Mouse (Mus musculus): Measurements from ENCODE around the gene Add1.

Add1 gene

GRCm38 (mm10) chr5:34607100-34607880, 33.8 kb downstream of the Add1 start:
- DNase-seq (ENCODE audit: low spot score in 2 of 2), result no peak

GRCm38 (mm10) chr5:34608226-34608625, 34.8 kb downstream of the Add1 start:
- DNase-seq (ENCODE audit: low spot score in 2 of 2), result no peak

GRCm38 (mm10) chr5:34609966-34610365, 36.5 kb downstream of the Add1 start:
- no peak for DNase-seq (ENCODE audit: low spot score in 2 of 2)

GRCm38 (mm10) chr5:34632996-34633395, 59.5 kb downstream of the Add1 start:
- DNase-seq (ENCODE audit: low spot score in 2 of 2), result no peak

GRCm38 (mm10) chr5:34633641-34634040, 60.2 kb downstream of the Add1 start:
- no peak for DNase-seq (ENCODE audit: low spot score in 2 of 2)

- no peak for DNase-seq (ENCODE audit: low spot score in 2 of 2)
These were observed 61.4 kb downstream of the Add1 start for GRCm38 (mm10) chr5:34634746-34635400.

GRCm38 (mm10) chr5:34635665-34636192, 62.3 kb downstream of the Add1 start:
- peak in 1 of 2 experiments; percentile 32 for DNase-seq (ENCODE audit: low spot score in 2 of 2)

- DNase-seq (ENCODE audit: low spot score in 2 of 2), result peak; percentile 80 to 81
These were observed 63.2 kb downstream of the Add1 start, which contains the start of gene Mfsd10 for GRCm38 (mm10) chr5:34636481-34637287. Gene Mfsd10, minus strand, starts transcription at chr5:34637212.

GRCm38 (mm10) chr5:34637591-34638156, 64.2 kb downstream of the Add1 start:
- DNase-seq (ENCODE audit: low spot score in 2 of 2), result no peak

- no peak for DNase-seq (ENCODE audit: low spot score in 2 of 2)
These were observed 68.5 kb downstream of the Add1 start for GRCm38 (mm10) chr5:34641991-34642390.

- peak; percentile 73 to 75 for DNase-seq (ENCODE audit: low spot score in 2 of 2)
These were observed 69.5 kb downstream of the Add1 start for GRCm38 (mm10) chr5:34642932-34643331.

GRCm38 (mm10) chr5:34647581-34647980, 74.1 kb downstream of the Add1 start:
- DNase-seq (ENCODE audit: low spot score in 2 of 2), result peak; percentile 60 to 68

- DNase-seq (ENCODE audit: low spot score in 2 of 2), result no peak
These were observed 79.5 kb downstream of the Add1 start for GRCm38 (mm10) chr5:34652961-34653360.

- DNase-seq (ENCODE audit: low spot score in 2 of 2), result no peak
These were observed 81.4 kb downstream of the Add1 start for GRCm38 (mm10) chr5:34654881-34655280.

GRCm38 (mm10) chr5:34657556-34657955, 84.1 kb downstream of the Add1 start:
- no peak for DNase-seq (ENCODE audit: low spot score in 2 of 2)

- peak; percentile 99 to 100 for DNase-seq (ENCODE audit: low spot score in 2 of 2)
These were observed 86.5 kb downstream of the Add1 start, which contains the start of the genes Nop14 and Grk4 for GRCm38 (mm10) chr5:34659686-34660590. Gene Nop14, minus strand, starts transcription at chr5:34660148. Gene Grk4, plus strand, starts transcription at chr5:34660379.

- DNase-seq (ENCODE audit: low spot score in 2 of 2), result no peak
These were observed 87.2 kb downstream of the Add1 start for GRCm38 (mm10) chr5:34660591-34661130.

- DNase-seq (ENCODE audit: low spot score in 2 of 2), result no peak
These were observed 88.4 kb downstream of the Add1 start for GRCm38 (mm10) chr5:34661909-34662308.

- no peak for DNase-seq (ENCODE audit: low spot score in 2 of 2)
These were observed 89.8 kb downstream of the Add1 start for GRCm38 (mm10) chr5:34663231-34663630.

GRCm38 (mm10) chr5:34669493-34669892, 96.0 kb downstream of the Add1 start:
- no peak for DNase-seq (ENCODE audit: low spot score in 2 of 2)
